Mouse (Mus musculus): ENCODE measurements around the gene Btn1a1.

DNA sequence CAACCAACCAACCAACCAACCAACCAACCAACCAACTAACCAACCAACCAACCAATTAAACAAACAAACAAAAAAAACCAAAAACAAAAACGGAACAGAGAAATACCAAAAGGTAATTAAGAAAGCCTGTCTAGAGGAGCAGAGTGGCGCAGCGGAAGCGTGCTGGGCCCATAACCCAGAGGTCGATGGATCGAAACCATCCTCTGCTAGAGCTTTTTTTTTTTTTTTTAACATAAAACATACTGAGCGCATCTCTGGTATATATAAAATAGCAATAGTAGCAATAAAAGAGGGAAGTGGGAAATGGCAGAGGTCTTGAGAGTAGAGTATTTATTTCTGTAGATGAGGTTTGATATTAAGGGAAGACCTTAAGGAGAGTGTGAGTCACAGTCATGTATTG lies 34.2 kb upstream of the Btn1a1 start:
- TF ChIP-seq POLR2A (IDR thresholded peaks at IDR 0.05; ENCODE audit: control insufficient read depth, extremely low read depth, insufficient read depth, low read length, poor library complexity): no peak
- no peak for TF ChIP-seq CTCF (IDR thresholded peaks at IDR 0.05; ENCODE audit: borderline replicate concordance, control insufficient read depth, extremely low read depth, insufficient read depth, low read length, poor library complexity)

Data from thymus, adult 2 months (tissue).